Mouse (Mus musculus): ENCODE measurements at regions not wholly inside any gene's neighbourhood (a gene's known extent, or its start where the extent isn't known, plus 50 kb on each side); places are given as distances from the start of the nearest gene placed in this dataset.

DNA sequence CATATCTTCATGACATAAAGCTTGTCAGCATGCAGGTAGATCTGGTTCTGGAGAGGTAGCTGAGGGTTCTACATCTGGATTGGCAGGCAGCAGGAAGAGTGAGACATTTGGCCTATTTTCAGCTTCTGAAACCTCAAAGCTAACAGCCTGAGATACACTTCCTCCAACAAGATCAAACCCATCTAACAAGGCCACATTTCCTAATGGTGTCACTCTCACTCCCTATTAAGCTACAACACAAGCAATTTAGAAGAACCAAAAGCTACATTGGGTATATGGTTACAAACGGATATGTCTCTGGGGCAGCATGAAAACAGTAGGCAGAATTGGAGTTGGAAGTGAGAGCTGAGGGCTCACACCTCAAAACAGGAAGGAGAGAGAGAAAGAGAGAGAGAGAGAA lies 325.7 kb upstream of the Nrxn1 start:
- TF ChIP-seq POLR2A (IDR thresholded peaks at IDR 0.05; ENCODE audit: borderline replicate concordance, insufficient read depth, low read length) (no peak), CTCF (IDR thresholded peaks at IDR 0.05; ENCODE audit: borderline replicate concordance, insufficient read depth, low read depth, low read length) (no peak)

All from cerebellum, adult 2 months (tissue).